Mouse (Mus musculus): ENCODE measurements around the gene Nadk2. TPM values are rescaled to one million over a fixed set of nuclear protein-coding genes. Genes with fewer than 3 reads are reported as not detected.
A peak's percentile ranks its signal among the peaks of the same experiment; 100 is the strongest.

Nadk2 gene
- polyA plus RNA-seq, 1 experiment = 43.1 TPM

DNA sequence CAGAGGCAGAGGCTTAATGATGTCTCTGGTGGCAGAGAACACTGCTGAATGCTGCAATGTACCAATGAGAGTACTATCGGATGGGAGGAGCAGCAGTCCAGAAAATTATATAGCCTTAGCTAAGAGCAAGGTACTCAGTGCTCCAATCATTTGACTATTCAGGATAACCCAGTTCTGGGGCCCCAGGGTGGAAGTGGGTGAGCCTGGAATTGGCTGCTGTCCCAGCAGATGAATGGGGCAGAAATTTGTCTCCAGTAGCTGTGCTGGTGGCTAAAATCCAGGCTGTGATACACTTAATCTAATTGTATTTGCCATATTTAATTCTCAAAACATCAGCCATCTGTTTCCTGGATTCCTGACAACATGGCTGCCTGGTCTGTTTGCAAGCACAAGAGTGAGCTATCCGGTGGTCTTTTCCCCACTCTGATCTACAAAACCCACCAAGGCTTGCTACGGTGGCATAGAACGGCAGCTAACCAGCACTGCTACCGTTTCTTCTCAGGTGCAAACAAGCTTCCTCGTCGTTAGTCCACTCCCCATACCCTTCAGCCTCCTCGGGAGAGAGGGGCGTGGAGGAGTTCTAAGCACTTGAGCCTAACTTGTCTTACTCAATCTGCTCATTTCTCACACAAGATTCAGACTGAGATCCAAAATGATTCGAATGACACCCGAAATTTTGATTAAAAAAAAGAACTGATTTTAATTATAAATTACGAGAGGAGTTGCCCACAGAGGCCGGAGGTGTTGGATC, 61.8 kb downstream of the Nadk2 start:
- no peak overlapping the region for H3K4me3 ChIP-seq (ENCODE audit: insufficient read depth, low read depth, low read length)
- H3K27ac ChIP-seq (replicated peaks; ENCODE audit: low read depth, low read length) = peak overlapping the region; percentile 40; the same call in 1 of the 2 replicates
- H3K4me1 ChIP-seq (ENCODE audit: control insufficient read depth, insufficient read depth, insufficient read length, low read length) = 0 out of 2 replicates have a peak, but pooled peaks cover 7% of the 10 kb centered on the region

DNA sequence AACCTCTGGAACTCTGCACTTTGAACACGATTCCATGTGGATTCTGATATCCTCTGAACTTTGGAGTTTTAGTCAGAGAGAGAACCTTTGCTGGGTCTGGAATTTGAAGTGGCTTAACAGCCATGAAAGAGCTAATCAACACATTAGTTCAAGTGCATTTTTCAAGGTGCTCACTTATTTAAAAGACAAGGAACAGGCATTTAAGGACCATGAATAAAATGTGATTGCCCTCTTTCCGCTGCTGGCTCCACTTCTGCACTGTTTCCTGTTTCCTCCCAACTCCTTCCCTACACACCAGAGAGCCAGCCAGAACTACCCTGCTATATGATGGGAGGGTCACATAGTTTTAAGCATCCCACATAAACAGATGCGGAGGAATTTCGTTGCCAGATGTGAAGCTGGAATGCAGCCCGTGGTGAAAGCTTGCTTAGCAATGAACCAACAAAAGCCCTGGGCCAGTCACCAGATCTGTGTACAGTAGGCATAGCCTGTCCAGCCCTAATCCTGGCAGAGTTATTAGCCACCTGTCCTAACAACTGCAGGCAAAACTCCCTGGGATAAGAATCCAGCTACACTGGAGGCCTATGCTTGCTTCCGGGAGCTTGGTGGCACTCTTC, 63.9 kb downstream of the Nadk2 start:
- Histone ChIP-seq H3K4me3 (ENCODE audit: insufficient read depth, low read depth, low read length) (no peak overlapping the region), H3K4me1 (ENCODE audit: control insufficient read depth, insufficient read depth, insufficient read length, low read length) (0 out of 2 replicates have a peak, but pooled peaks cover 7% of the 10 kb centered on the region), H3K27ac (replicated peaks; ENCODE audit: low read depth, low read length) (peak overlapping the region; percentile 45; the same call in 1 of the 2 replicates)

- Histone ChIP-seq H3K4me3 (ENCODE audit: insufficient read depth, low read depth, low read length) (peak overlapping the region; percentile 69), H3K4me1 (ENCODE audit: control insufficient read depth, insufficient read depth, insufficient read length, low read length) (no peaks in the 10 kb centered on the region), H3K27ac (replicated peaks; ENCODE audit: low read depth, low read length) (no peak overlapping the region)
Measured at GRCm38 (mm10) chr15:9139447-9139846, 68.4 kb downstream of the Nadk2 start.

DNA sequence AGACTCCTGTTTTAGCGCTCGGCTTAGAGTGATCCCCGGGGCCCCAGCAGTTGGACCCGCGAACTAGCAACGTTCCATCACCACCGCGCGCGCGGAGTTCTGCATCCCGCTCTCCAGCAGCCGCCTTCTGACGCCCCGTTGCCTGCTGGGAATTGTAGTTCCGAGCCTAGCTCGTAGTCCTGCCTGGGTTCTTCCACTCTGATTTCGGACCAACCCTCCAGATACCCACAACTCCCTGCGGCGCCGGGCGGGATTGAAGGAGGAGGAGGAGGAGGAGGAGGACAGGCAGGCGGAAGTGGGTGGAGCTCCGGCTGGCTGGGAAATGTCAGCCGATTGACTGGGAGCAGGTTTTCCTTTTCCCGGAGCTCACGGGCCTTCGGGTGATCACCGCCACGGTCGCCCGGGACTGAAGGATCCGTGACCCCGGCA, 69.2 kb downstream of the Nadk2 start, which contains the start of gene Lmbrd2:
Gene Lmbrd2, plus strand, starts transcription at position 299 of the 429 bp plus-strand sequence.
- Histone ChIP-seq H3K4me3 (ENCODE audit: insufficient read depth, low read depth, low read length) (peak within 1 kb of the TSS; percentile 84), H3K4me1 (ENCODE audit: control insufficient read depth, insufficient read depth, insufficient read length, low read length) (no peaks in the 10 kb centered on the region), H3K27ac (replicated peaks; ENCODE audit: low read depth, low read length) (no peak within 1 kb of the TSS)

DNA sequence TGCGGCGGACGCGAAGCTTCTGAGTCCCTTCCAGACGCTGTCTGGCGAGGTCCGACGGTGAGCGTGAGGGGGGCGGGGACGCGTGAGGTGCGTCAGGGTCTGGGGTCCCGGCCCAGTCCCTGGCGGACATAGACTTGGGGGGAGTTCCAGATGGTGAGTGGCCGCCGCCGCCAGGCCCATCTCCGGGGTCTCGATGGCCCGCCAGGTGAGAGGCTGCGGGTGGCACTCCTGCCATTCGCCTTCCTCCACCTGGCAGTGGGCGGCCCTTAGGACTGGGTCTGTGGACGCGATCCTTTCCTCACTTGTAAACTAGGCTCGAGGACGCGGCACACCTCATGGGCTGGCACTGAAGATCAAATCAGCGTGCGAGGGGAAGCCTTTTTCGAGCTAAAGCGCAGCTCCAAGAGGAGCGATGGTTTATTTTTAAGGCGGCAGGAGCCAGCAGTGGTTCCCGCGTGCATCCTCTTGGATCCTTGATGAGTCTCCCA, 69.7 kb downstream of the Nadk2 start:
- H3K4me3 ChIP-seq (ENCODE audit: insufficient read depth, low read depth, low read length) = peak overlapping the region; percentile 84
- no peaks in the 10 kb centered on the region for H3K4me1 ChIP-seq (ENCODE audit: control insufficient read depth, insufficient read depth, insufficient read length, low read length)
- H3K27ac ChIP-seq (replicated peaks; ENCODE audit: low read depth, low read length) = no peak overlapping the region

DNA sequence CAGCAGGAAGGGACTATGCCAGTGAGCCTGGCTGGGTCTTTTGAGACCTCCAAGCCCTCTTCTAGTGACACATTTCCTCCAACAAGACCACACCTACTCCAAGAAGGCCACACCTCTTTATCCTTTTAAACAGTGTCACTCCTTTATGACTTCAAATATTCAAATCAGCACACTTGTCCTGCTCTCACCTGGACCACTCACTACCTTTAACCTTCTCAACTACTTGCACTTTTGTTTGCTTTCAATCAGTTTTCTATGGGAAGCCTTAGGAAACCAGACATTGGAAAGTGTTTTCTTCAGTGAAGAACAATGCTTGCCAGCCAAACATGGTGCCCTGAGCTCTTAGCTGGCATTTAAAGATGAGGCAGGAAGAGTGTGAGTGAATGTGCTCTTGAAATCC, 84.3 kb downstream of the Nadk2 start, which contains the start of gene Skp2:
Gene Skp2, minus strand, starts transcription at position 101 of the 400 bp plus-strand sequence.
- H3K4me3 ChIP-seq (ENCODE audit: insufficient read depth, low read depth, low read length) = no peak within 1 kb of the TSS
- H3K27ac ChIP-seq (replicated peaks; ENCODE audit: low read depth, low read length) = no peak within 1 kb of the TSS
- H3K4me1 ChIP-seq (ENCODE audit: control insufficient read depth, insufficient read depth, insufficient read length, low read length) = no peaks in the 10 kb centered on the region

Other genes with a start within 250 kb of the Nadk2 start
- gene Ranbp3l, start 103.3 kb upstream of the Nadk2 start, polyA plus RNA-seq (2012; ENCODE audit: insufficient read depth, insufficient read length, missing spikeins) = 0.88 and 1.2 TPM in 2 replicates
- 8.2 and 12.3 TPM in 2 replicates for gene Lmbrd2, start 69.3 kb downstream of the Nadk2 start, polyA plus RNA-seq (2012; ENCODE audit: insufficient read depth, insufficient read length, missing spikeins)
- gene Skp2, start 84.2 kb downstream of the Nadk2 start, polyA plus RNA-seq (2012; ENCODE audit: insufficient read depth, insufficient read length, missing spikeins) = 0.87 and 0.92 TPM in 2 replicates
- gene Ugt3a1, start 205.6 kb downstream of the Nadk2 start, polyA plus RNA-seq (2012; ENCODE audit: insufficient read depth, insufficient read length, missing spikeins) = not detected in 2 replicates

All from brown adipose tissue, adult 24 weeks (tissue).